Mouse (Mus musculus) hindbrain, embryonic 12.5 days (tissue): Measurements from ENCODE around the gene Sobp. TPM values are rescaled to one million over a fixed set of nuclear protein-coding genes. Genes with fewer than 3 reads are reported as not detected.

Experiments used
- ATAC-seq: fragments of 200-750 bp; cut with Nextera tagmentation; 2 replicates; pipeline ENCODE4 v1.8.0; 2017; ENCODE audit warnings: moderate TSS enrichment; ENCODE audit not compliant: low FRiP score
- H3K27ac ChIP-seq: fragments of 300-500 bp; sonication (generic); 2 replicates; pipeline ENCODE4 v1.5.1; 2016; ENCODE audit warnings: mild to moderate bottlenecking
- H3K27me3 ChIP-seq: fragments of 300-500 bp; sonication (generic); 2 replicates; pipeline ENCODE4 v1.6.1; 2016; ENCODE audit warnings: mild to moderate bottlenecking
- H3K36me3 ChIP-seq: fragments of 300-500 bp; sonication (generic); 2 replicates; pipeline ENCODE4 v1.6.1; 2016; ENCODE audit warnings: mild to moderate bottlenecking
- H3K4me1 ChIP-seq: fragments of 300-500 bp; sonication (generic); 2 replicates; pipeline ENCODE4 v1.6.1; 2016
- H3K4me2 ChIP-seq: fragments of 300-500 bp; sonication (generic); replicated peaks from 2 replicates; pipeline ENCODE4 v1.6.1; 2016; ENCODE audit warnings: mild to moderate bottlenecking
- H3K4me3 ChIP-seq: fragments of 300-500 bp; sonication (generic); 2 replicates; pipeline ENCODE4 v1.5.1; 2016; ENCODE audit warnings: mild to moderate bottlenecking
- H3K9ac ChIP-seq: fragments of 300-500 bp; sonication (generic); 2 replicates; pipeline ENCODE4 v1.6.1; 2016; ENCODE audit warnings: mild to moderate bottlenecking, moderate library complexity
- H3K9me3 ChIP-seq: fragments of 300-500 bp; sonication (generic); replicated peaks from 2 replicates; pipeline ENCODE4 v1.6.1; 2016; ENCODE audit warnings: mild to moderate bottlenecking
- WGBS: fragments of 180-500 bp; shearing (Covaris S2); methylation state at CpG from one replicate; pipeline ENCODE4 v1.1.7; 2016; 5-methylcytosine and 5-hydroxymethylcytosine counted together
- polyA plus RNA-seq: library from polyadenylated mRNA; unstranded; fragments of >200 nt; fragmentation: Nextera tagmentation; extraction: Ambion mirVana; gene quantifications from 2 replicates; pipeline ENCODE4 v1.2.1, GENCODE M21; 2016

The Sobp gene
- polyA plus RNA-seq, 1 experiment from 2014 or later, result 11.5 TPM

GRCm38 (mm10) chr10:43106616-43107015 lies 67.7 kb downstream of the Sobp start:
- ATAC-seq, result 0 out of 2 replicates have a peak, but pooled peaks have one; percentile 39
- 63% methylated on average over 8 of the region's 8 CpGs for WGBS
- Histone ChIP-seq H3K9ac (no peak overlapping the region), H3K4me3 (no peak overlapping the region), H3K4me1 (peaks cover 42% of the 10 kb centered on the region), H3K27ac (peak overlapping the region; percentile 70), H3K9me3 (no peaks in the 10 kb centered on the region), H3K4me2 (no peak overlapping the region), H3K36me3 (no peaks in the 10 kb centered on the region), H3K27me3 (no peaks in the 10 kb centered on the region)

- H3K27ac ChIP-seq, result peak overlapping the region; percentile 70
- H3K4me2 ChIP-seq, result no peak overlapping the region
- H3K4me3 ChIP-seq, result no peak overlapping the region
- no peaks in the 10 kb centered on the region for H3K36me3 ChIP-seq
- no peak overlapping the region for H3K9ac ChIP-seq
- peak; percentile 84 for ATAC-seq
- no peaks in the 10 kb centered on the region; the same call in 1 of the 2 replicates for H3K27me3 ChIP-seq
- no peaks in the 10 kb centered on the region for H3K9me3 ChIP-seq
- H3K4me1 ChIP-seq, result peaks cover 43% of the 10 kb centered on the region
- 24% methylated on average over 7 of the region's 7 CpGs for WGBS
Measured at GRCm38 (mm10) chr10:43106196-43106595, 68.1 kb downstream of the Sobp start.

- Histone ChIP-seq H3K27me3 (no peaks in the 10 kb centered on the region; the same call in 1 of the 2 replicates), H3K9ac (no peak overlapping the region), H3K4me1 (peaks cover 70% of the 10 kb centered on the region), H3K9me3 (no peaks in the 10 kb centered on the region), H3K4me2 (no peak overlapping the region), H3K27ac (no peak overlapping the region), H3K4me3 (no peak overlapping the region), H3K36me3 (no peaks in the 10 kb centered on the region)
- ATAC-seq, result no peak
- WGBS, result 43% methylated on average over 5 of the region's 5 CpGs
Measured at GRCm38 (mm10) chr10:43100513-43100912, 73.8 kb downstream of the Sobp start.

- no peaks in the 10 kb centered on the region for H3K36me3 ChIP-seq
- H3K27me3 ChIP-seq, result no peaks in the 10 kb centered on the region; the same call in 1 of the 2 replicates
- peaks cover 74% of the 10 kb centered on the region for H3K4me1 ChIP-seq
- no peaks in the 10 kb centered on the region for H3K9me3 ChIP-seq
- WGBS, result 60% methylated on average over 6 of the region's 6 CpGs
- ATAC-seq, result no peak
- no peak overlapping the region for H3K4me2 ChIP-seq
- H3K27ac ChIP-seq, result no peak overlapping the region
- no peak overlapping the region for H3K9ac ChIP-seq
- H3K4me3 ChIP-seq, result no peak overlapping the region
Measured at GRCm38 (mm10) chr10:43099229-43099628, 75.1 kb downstream of the Sobp start.

- no peak overlapping the region for H3K9ac ChIP-seq
- peaks cover 67% of the 10 kb centered on the region for H3K4me1 ChIP-seq
- no peaks in the 10 kb centered on the region for H3K9me3 ChIP-seq
- no peaks in the 10 kb centered on the region for H3K36me3 ChIP-seq
- H3K4me2 ChIP-seq, result no peak overlapping the region
- no peak for ATAC-seq
- H3K4me3 ChIP-seq, result no peak overlapping the region
- 53% methylated on average over 8 of the region's 8 CpGs for whole genome bisulfite sequencing
- H3K27me3 ChIP-seq, result no peaks in the 10 kb centered on the region; the same call in 1 of the 2 replicates
- peak overlapping the region; percentile 60 for H3K27ac ChIP-seq
Measured at GRCm38 (mm10) chr10:43097755-43098154, 76.6 kb downstream of the Sobp start.

- no peak overlapping the region for H3K9ac ChIP-seq
- H3K9me3 ChIP-seq, result no peaks in the 10 kb centered on the region
- no peak overlapping the region for H3K4me3 ChIP-seq
- 72% methylated on average over 4 of the region's 4 CpGs for WGBS
- H3K4me1 ChIP-seq, result peaks cover 75% of the 10 kb centered on the region
- H3K27me3 ChIP-seq, result no peaks in the 10 kb centered on the region; the same call in 1 of the 2 replicates
- H3K27ac ChIP-seq, result no peak overlapping the region
- no peak overlapping the region for H3K4me2 ChIP-seq
- no peaks in the 10 kb centered on the region for H3K36me3 ChIP-seq
- ATAC-seq, result no peak
Measured at GRCm38 (mm10) chr10:43096614-43097013, 77.7 kb downstream of the Sobp start.

GRCm38 (mm10) chr10:43094537-43094936 lies 79.8 kb downstream of the Sobp start:
- Histone ChIP-seq H3K9ac (no peak overlapping the region), H3K27ac (no peak overlapping the region)
- WGBS, result 22% methylated on average over 5 of the region's 5 CpGs

GRCm38 (mm10) chr10:43093440-43093839 lies 80.9 kb downstream of the Sobp start:
- 85% methylated on average over 10 of the region's 10 CpGs for WGBS
- Histone ChIP-seq H3K27me3 (no peaks in the 10 kb centered on the region), H3K27ac (no peak overlapping the region), H3K4me1 (peaks cover 62% of the 10 kb centered on the region), H3K9me3 (no peaks in the 10 kb centered on the region), H3K9ac (no peak overlapping the region), H3K36me3 (peaks cover 3% of the 10 kb centered on the region), H3K4me2 (no peak overlapping the region), H3K4me3 (no peak overlapping the region)
- ATAC-seq, result no peak

More at GRCm38 (mm10) chr10:43094537-43094936, 79.8 kb downstream of the Sobp start:
- Histone ChIP-seq H3K27me3 (no peaks in the 10 kb centered on the region), H3K9me3 (no peaks in the 10 kb centered on the region), H3K4me1 (peaks cover 65% of the 10 kb centered on the region), H3K4me2 (no peak overlapping the region), H3K4me3 (no peak overlapping the region), H3K36me3 (no peaks in the 10 kb centered on the region)
- no peak for ATAC-seq

GRCm38 (mm10) chr10:43090040-43090439 lies 84.3 kb downstream of the Sobp start:
- peaks cover 41% of the 10 kb centered on the region for H3K4me1 ChIP-seq
- ATAC-seq, result no peak
- H3K36me3 ChIP-seq, result peaks cover 9% of the 10 kb centered on the region
- H3K4me3 ChIP-seq, result no peak overlapping the region
- H3K27ac ChIP-seq, result no peak overlapping the region
- 77% methylated on average over 3 of the region's 3 CpGs for WGBS
- no peaks in the 10 kb centered on the region for H3K9me3 ChIP-seq
- no peak overlapping the region for H3K4me2 ChIP-seq
- no peaks in the 10 kb centered on the region for H3K27me3 ChIP-seq
- no peak overlapping the region for H3K9ac ChIP-seq

- Histone ChIP-seq H3K9ac (no peak overlapping the region), H3K4me1 (peaks cover 46% of the 10 kb centered on the region), H3K36me3 (peaks cover 9% of the 10 kb centered on the region), H3K9me3 (no peaks in the 10 kb centered on the region), H3K4me3 (no peak overlapping the region), H3K27me3 (no peaks in the 10 kb centered on the region), H3K27ac (no peak overlapping the region; the same call in 1 of the 2 replicates), H3K4me2 (no peak overlapping the region)
- ATAC-seq, result no peak
- 44% methylated on average over 2 of the region's 2 CpGs for WGBS
Measured at GRCm38 (mm10) chr10:43087421-43087820, 86.9 kb downstream of the Sobp start.

GRCm38 (mm10) chr10:43086888-43087287 lies 87.4 kb downstream of the Sobp start:
- Histone ChIP-seq H3K9ac (no peak overlapping the region), H3K9me3 (no peaks in the 10 kb centered on the region), H3K4me3 (no peak overlapping the region), H3K4me1 (peaks cover 40% of the 10 kb centered on the region), H3K36me3 (peaks cover 9% of the 10 kb centered on the region), H3K27me3 (no peaks in the 10 kb centered on the region), H3K27ac (no peak overlapping the region), H3K4me2 (no peak overlapping the region)
- no peak for ATAC-seq
- WGBS, result 70% methylated on average over 6 of the region's 6 CpGs

GRCm38 (mm10) chr10:43084087-43084366 lies 90.3 kb downstream of the Sobp start:
- Histone ChIP-seq H3K4me3 (no peak overlapping the region), H3K4me1 (peaks cover 31% of the 10 kb centered on the region), H3K27me3 (no peaks in the 10 kb centered on the region), H3K9ac (no peak overlapping the region), H3K36me3 (peaks cover 9% of the 10 kb centered on the region), H3K9me3 (no peaks in the 10 kb centered on the region), H3K4me2 (no peak overlapping the region), H3K27ac (peak overlapping the region; percentile 71)
- ATAC-seq, result peak; percentile 30
- WGBS, result 41% methylated on average over 6 of the region's 6 CpGs

- Histone ChIP-seq H3K27ac (peak overlapping the region; percentile 71), H3K36me3 (0 out of 2 replicates have a peak, but pooled peaks cover 6% of the 10 kb centered on the region), H3K4me1 (peaks cover 32% of the 10 kb centered on the region), H3K9ac (no peak overlapping the region), H3K4me2 (no peak overlapping the region), H3K4me3 (no peak overlapping the region), H3K27me3 (no peaks in the 10 kb centered on the region), H3K9me3 (no peaks in the 10 kb centered on the region)
- ATAC-seq, result peak; percentile 46
- 52% methylated on average over 9 of the region's 9 CpGs for WGBS
Measured at GRCm38 (mm10) chr10:43083288-43084086, 90.8 kb downstream of the Sobp start.
